Comparison of ENCODE assay signal across 9 mouse cellular contexts in the genomic region with DNA sequence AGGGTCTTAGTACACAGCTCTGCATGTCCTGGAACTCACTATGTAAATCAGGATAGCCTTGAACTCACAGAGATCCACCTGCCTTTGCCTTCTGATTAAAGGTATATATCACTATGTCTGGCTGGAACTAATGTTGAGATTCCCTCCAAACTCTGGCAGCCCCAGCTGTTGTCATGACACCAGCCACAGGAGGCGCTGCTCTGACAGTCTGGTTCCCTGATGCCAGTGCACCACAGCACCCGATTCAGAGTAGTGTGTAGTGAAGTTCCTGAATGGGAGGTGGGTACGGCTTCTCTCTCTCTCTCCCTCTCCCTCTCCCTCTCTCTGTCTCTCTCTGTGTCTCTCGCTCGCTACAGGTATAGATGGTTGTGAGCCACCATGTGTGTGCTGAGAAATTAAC. TPM values are rescaled to one million over a fixed set of nuclear protein-coding genes. Genes with fewer than 3 reads are reported as not detected.
DNase-seq lines count a peak whose midpoint lies in the region; ATAC-seq and TF ChIP-seq lines count a peak whose summit lies in the region.
"Had no signal": no experiment of that assay in that cellular context is flagged by ENCODE, and none has a peak within 500 bp of the region (broad histone marks: within the 10 kb centered on the region; RNA-seq: fewer than 3 reads in every experiment).

No protein-coding gene starts in this region.

- H3K36me3 ChIP-seq in intestine, embryonic 14.5 days (ENCODE audit: control insufficient read depth, insufficient read depth, low read length) = peaks cover 19% of the 10 kb centered on the region
- peaks cover 12% of the 10 kb centered on the region; the same call in 1 of the 2 replicates for H3K36me3 ChIP-seq in intestine, embryonic 15.5 days
- peaks cover 11% of the 10 kb centered on the region for H3K36me3 ChIP-seq in ES-Bruce4 (ENCODE audit: control insufficient read depth, insufficient read depth, low read length, poor library complexity, severe bottlenecking)
- H3K36me3 ChIP-seq in embryonic facial prominence, embryonic 11.5 days (replicated peaks; ENCODE audit: control insufficient read depth, insufficient read depth, low read depth, low read length) = peaks cover 3% of the 10 kb centered on the region
- H3K36me3 ChIP-seq in limb, embryonic 11.5 days (ENCODE audit: control insufficient read depth, insufficient read depth, low read length) = peaks cover 8% of the 10 kb centered on the region
- no peaks in the 10 kb centered on the region for H3K36me3 ChIP-seq in midbrain, embryonic 16.5 days (ENCODE audit: control insufficient read depth, insufficient read depth, low read length)

- no peak for ATAC-seq in intestine, embryonic 14.5 days (replicated peaks; ENCODE audit: low FRiP score, low TSS enrichment, low read depth)
- no peak for ATAC-seq in intestine, embryonic 15.5 days
- no peak for ATAC-seq in embryonic facial prominence, embryonic 11.5 days (replicated peaks; ENCODE audit: insufficient number of reproducible peaks, low FRiP score, low TSS enrichment, low read depth)
- ATAC-seq in hematopoietic stem cell, adult 5-6 weeks (replicated peaks in 1 of 2; ENCODE audit: insufficient read depth in 1 of 2, low FRiP score in 2 of 2, low TSS enrichment in 1 of 2, low read depth in 1 of 2, poor library complexity in 2 of 2, severe bottlenecking in 2 of 2) = peak; percentile 68 to 84
- no peak for ATAC-seq in limb, embryonic 11.5 days (ENCODE audit: insufficient number of reproducible peaks, low FRiP score, low TSS enrichment, low read depth)
- 0 out of 2 replicates have a peak, but pooled peaks have one; percentile 22 for ATAC-seq in midbrain, embryonic 16.5 days

- peak; percentile 70 for DNase-seq in intestine, embryonic 14.5 days (ENCODE audit: low spot score)
- DNase-seq in embryonic facial prominence, embryonic 11.5 days (ENCODE audit: low spot score) = peak; percentile 70
- peak; percentile 71 for DNase-seq in limb, embryonic 11.5 days (ENCODE audit: low spot score)
- DNase-seq in thymus, postnatal 36 days = peak; percentile 61 to 69

- H3K27ac ChIP-seq in intestine, embryonic 14.5 days (ENCODE audit: low read depth) = no peak overlapping the region
- H3K27ac ChIP-seq in intestine, embryonic 15.5 days = no peak overlapping the region
- no peak overlapping the region for H3K27ac ChIP-seq in ES-Bruce4 (ENCODE audit: insufficient read depth, low read length)
- H3K27ac ChIP-seq in embryonic facial prominence, embryonic 11.5 days (replicated peaks; ENCODE audit: low read depth, low read length) = no peak overlapping the region
- H3K27ac ChIP-seq in limb, embryonic 11.5 days (replicated peaks; ENCODE audit: low read depth, low read length) = no peak overlapping the region
- H3K27ac ChIP-seq in midbrain, embryonic 16.5 days (ENCODE audit: low read length) = no peak overlapping the region
- H3K27ac ChIP-seq: limb, embryonic 15.5 days had no signal

- no peaks in the 10 kb centered on the region; the same call in 1 of the 2 replicates for H3K4me1 ChIP-seq in intestine, embryonic 14.5 days (replicated peaks; ENCODE audit: control insufficient read depth, insufficient read depth, low read length)
- no peaks in the 10 kb centered on the region; the same call in 1 of the 2 replicates for H3K4me1 ChIP-seq in intestine, embryonic 15.5 days (replicated peaks)
- no peaks in the 10 kb centered on the region for H3K4me1 ChIP-seq in ES-Bruce4 (ENCODE audit: control insufficient read depth, insufficient read depth, low read length)
- no peaks in the 10 kb centered on the region for H3K4me1 ChIP-seq in embryonic facial prominence, embryonic 11.5 days (ENCODE audit: control insufficient read depth, insufficient read depth, low read length)
- 0 out of 2 replicates have a peak, but pooled peaks cover 3% of the 10 kb centered on the region for H3K4me1 ChIP-seq in limb, embryonic 11.5 days (ENCODE audit: control insufficient read depth, insufficient read depth, low read length)
- peaks cover 2% of the 10 kb centered on the region for H3K4me1 ChIP-seq in midbrain, embryonic 16.5 days (ENCODE audit: control insufficient read depth, insufficient read depth, low read length)

- no peak overlapping the region for H3K4me3 ChIP-seq in intestine, embryonic 14.5 days (ENCODE audit: low read depth, low read length)
- H3K4me3 ChIP-seq in intestine, embryonic 15.5 days (replicated peaks) = no peak overlapping the region
- no peak overlapping the region for H3K4me3 ChIP-seq in ES-Bruce4 (ENCODE audit: low read depth, low read length)
- no peak overlapping the region for H3K4me3 ChIP-seq in embryonic facial prominence, embryonic 11.5 days (ENCODE audit: low read depth, low read length)
- H3K4me3 ChIP-seq in limb, embryonic 11.5 days (ENCODE audit: low read depth, low read length) = no peak overlapping the region
- no peak overlapping the region for H3K4me3 ChIP-seq in midbrain, embryonic 16.5 days (ENCODE audit: low read depth, low read length)
- H3K4me3 ChIP-seq: limb, embryonic 15.5 days had no signal

- TF ChIP-seq CTCF in ES-Bruce4 (IDR thresholded peaks at IDR 0.05; ENCODE audit: low read depth, low read length) = peak; percentile 84

- no peaks in the 10 kb centered on the region for H3K9me3 ChIP-seq in intestine, embryonic 14.5 days (ENCODE audit: control insufficient read depth, low read length)
- no peaks in the 10 kb centered on the region for H3K9me3 ChIP-seq in intestine, embryonic 15.5 days
- no peaks in the 10 kb centered on the region for H3K9me3 ChIP-seq in ES-Bruce4 (replicated peaks; ENCODE audit: control insufficient read depth, insufficient read depth, low read length, poor library complexity, severe bottlenecking)
- no peaks in the 10 kb centered on the region for H3K9me3 ChIP-seq in embryonic facial prominence, embryonic 11.5 days (replicated peaks; ENCODE audit: control insufficient read depth, low read length)
- H3K9me3 ChIP-seq in limb, embryonic 11.5 days (ENCODE audit: control insufficient read depth, low read length) = no peaks in the 10 kb centered on the region
- no peaks in the 10 kb centered on the region for H3K9me3 ChIP-seq in midbrain, embryonic 16.5 days (replicated peaks; ENCODE audit: control insufficient read depth, low read length, poor library complexity, severe bottlenecking)
- H3K9me3 ChIP-seq: limb, embryonic 15.5 days had no signal

- no peak overlapping the region for H3K4me2 ChIP-seq in intestine, embryonic 14.5 days (ENCODE audit: low read length)
- no peak overlapping the region for H3K4me2 ChIP-seq in intestine, embryonic 15.5 days (replicated peaks)
- no peak overlapping the region for H3K4me2 ChIP-seq in embryonic facial prominence, embryonic 11.5 days (ENCODE audit: low read depth, low read length)
- H3K4me2 ChIP-seq in limb, embryonic 11.5 days (ENCODE audit: low read depth, severe bottlenecking) = no peak overlapping the region
- H3K4me2 ChIP-seq in midbrain, embryonic 16.5 days (ENCODE audit: low read length) = no peak overlapping the region
- H3K4me2 ChIP-seq: limb, embryonic 15.5 days had no signal

- no peak overlapping the region for H3K9ac ChIP-seq in intestine, embryonic 14.5 days (ENCODE audit: low read length)
- no peak overlapping the region for H3K9ac ChIP-seq in intestine, embryonic 15.5 days
- no peak overlapping the region for H3K9ac ChIP-seq in ES-Bruce4 (ENCODE audit: low read depth, poor library complexity, severe bottlenecking)
- H3K9ac ChIP-seq in embryonic facial prominence, embryonic 11.5 days (replicated peaks; ENCODE audit: low read length) = no peak overlapping the region
- H3K9ac ChIP-seq in limb, embryonic 11.5 days (ENCODE audit: low read length) = no peak overlapping the region
- no peak overlapping the region for H3K9ac ChIP-seq in midbrain, embryonic 16.5 days (ENCODE audit: low read depth, low read length)
- H3K9ac ChIP-seq: limb, embryonic 15.5 days had no signal

- no peaks in the 10 kb centered on the region for H3K27me3 ChIP-seq in intestine, embryonic 14.5 days (replicated peaks; ENCODE audit: control insufficient read depth, insufficient read depth, low read length)
- 0 out of 2 replicates have a peak, but pooled peaks cover 3% of the 10 kb centered on the region for H3K27me3 ChIP-seq in intestine, embryonic 15.5 days (replicated peaks)
- no peaks in the 10 kb centered on the region for H3K27me3 ChIP-seq in ES-Bruce4 (ENCODE audit: control insufficient read depth, insufficient read depth, low read length, poor library complexity, severe bottlenecking)
- H3K27me3 ChIP-seq in embryonic facial prominence, embryonic 11.5 days (ENCODE audit: control insufficient read depth, insufficient read depth, low read length) = no peaks in the 10 kb centered on the region
- H3K27me3 ChIP-seq in limb, embryonic 11.5 days (ENCODE audit: control insufficient read depth, insufficient read depth, low read length) = no peaks in the 10 kb centered on the region; the same call in 1 of the 2 replicates
- no peaks in the 10 kb centered on the region for H3K27me3 ChIP-seq in midbrain, embryonic 16.5 days (ENCODE audit: control insufficient read depth, insufficient read depth, low read depth, low read length)

- no peak for TF ChIP-seq EP300 in ES-Bruce4 (IDR thresholded peaks at IDR 0.05; ENCODE audit: insufficient read depth, low read depth, low read length)

- no peak for TF ChIP-seq POLR2A in ES-Bruce4 (IDR thresholded peaks at IDR 0.05; ENCODE audit: insufficient read depth, low read length)

- 20% methylated on average over 5 of the region's 5 CpGs for WGBS in intestine, embryonic 14.5 days
- WGBS in intestine, embryonic 15.5 days = 19% methylated on average over 5 of the region's 5 CpGs
- 21% methylated on average over 5 of the region's 5 CpGs for WGBS in embryonic facial prominence, embryonic 11.5 days
- 12% methylated on average over 5 of the region's 5 CpGs for WGBS in limb, embryonic 11.5 days
- 11% methylated on average over 5 of the region's 5 CpGs for WGBS in midbrain, embryonic 16.5 days

RNA-seq across cellular contexts. Expression of a gene that starts 23.7 kb away (rescaled TPM):
- polyA plus RNA-seq in intestine, embryonic 14.5 days (2014; fragmentation: Nextera tagmentation; extraction: Ambion mirVana) = not detected in 2 replicates
- polyA plus RNA-seq in intestine, embryonic 15.5 days (2015; fragmentation: Nextera tagmentation; extraction: Ambion mirVana) = not detected in 2 replicates
- polyA plus RNA-seq in ES-Bruce4 (2011; ENCODE audit: insufficient read depth, insufficient read length, low read depth, missing spikeins) = not detected in 2 replicates
- polyA plus RNA-seq in embryonic facial prominence, embryonic 11.5 days (2014; fragmentation: Nextera tagmentation; extraction: Ambion mirVana) = not detected in 2 replicates
- total RNA-seq in hematopoietic stem cell, adult 5-6 weeks (2017) = not detected in 2 replicates
- not detected in 2 replicates for polyA plus RNA-seq in limb, embryonic 11.5 days (2014; fragmentation: Nextera tagmentation; extraction: Ambion mirVana)
- polyA plus RNA-seq in midbrain, embryonic 16.5 days (2015; fragmentation: Nextera tagmentation; extraction: Ambion mirVana) = not detected in 2 replicates
- polyA plus RNA-seq: limb, embryonic 15.5 days had no signal

RNA-seq across cellular contexts. Expression of a gene that starts 25.7 kb away (rescaled TPM):
- polyA plus RNA-seq in intestine, embryonic 14.5 days (2014; fragmentation: Nextera tagmentation; extraction: Ambion mirVana) = 0.20 and 0.23 TPM in 2 replicates
- polyA plus RNA-seq in intestine, embryonic 15.5 days (2015; fragmentation: Nextera tagmentation; extraction: Ambion mirVana) = 0.26 and 0.34 TPM in 2 replicates
- 8.5 and 9.2 TPM in 2 replicates for polyA plus RNA-seq in ES-Bruce4 (2011; ENCODE audit: insufficient read depth, insufficient read length, low read depth, missing spikeins)
- 0.46 and 0.59 TPM in 2 replicates for polyA plus RNA-seq in embryonic facial prominence, embryonic 11.5 days (2014; fragmentation: Nextera tagmentation; extraction: Ambion mirVana)
- not detected in 2 replicates for total RNA-seq in hematopoietic stem cell, adult 5-6 weeks (2017)
- polyA plus RNA-seq in limb, embryonic 11.5 days (2014; fragmentation: Nextera tagmentation; extraction: Ambion mirVana) = 0.20 TPM in 1 of 2 replicates, not detected in the other
- polyA plus RNA-seq in midbrain, embryonic 16.5 days (2015; fragmentation: Nextera tagmentation; extraction: Ambion mirVana) = 15.6 and 18.0 TPM in 2 replicates

RNA-seq across cellular contexts. Expression of a gene that starts 27.8 kb away (rescaled TPM):
- polyA plus RNA-seq in intestine, embryonic 14.5 days (2014; fragmentation: Nextera tagmentation; extraction: Ambion mirVana) = 31.2 and 32.4 TPM in 2 replicates
- 24.2 and 25.2 TPM in 2 replicates for polyA plus RNA-seq in intestine, embryonic 15.5 days (2015; fragmentation: Nextera tagmentation; extraction: Ambion mirVana)
- polyA plus RNA-seq in ES-Bruce4 (2011; ENCODE audit: insufficient read depth, insufficient read length, low read depth, missing spikeins) = 147 and 148 TPM in 2 replicates
- polyA plus RNA-seq in embryonic facial prominence, embryonic 11.5 days (2014; fragmentation: Nextera tagmentation; extraction: Ambion mirVana) = 21.3 and 23.5 TPM in 2 replicates
- 22.2 and 33.5 TPM in 2 replicates for total RNA-seq in hematopoietic stem cell, adult 5-6 weeks (2017)
- 33.7 and 36.1 TPM in 2 replicates for polyA plus RNA-seq in limb, embryonic 11.5 days (2014; fragmentation: Nextera tagmentation; extraction: Ambion mirVana)
- polyA plus RNA-seq in midbrain, embryonic 16.5 days (2015; fragmentation: Nextera tagmentation; extraction: Ambion mirVana) = 14.5 and 14.8 TPM in 2 replicates

RNA-seq across cellular contexts. Expression of a gene that starts 33.6 kb away (rescaled TPM):
- polyA plus RNA-seq in intestine, embryonic 14.5 days (2014; fragmentation: Nextera tagmentation; extraction: Ambion mirVana) = 12.2 and 12.3 TPM in 2 replicates
- 12.8 and 15.1 TPM in 2 replicates for polyA plus RNA-seq in intestine, embryonic 15.5 days (2015; fragmentation: Nextera tagmentation; extraction: Ambion mirVana)
- polyA plus RNA-seq in ES-Bruce4 (2011; ENCODE audit: insufficient read depth, insufficient read length, low read depth, missing spikeins) = 9.8 and 12.8 TPM in 2 replicates
- 6.6 and 6.7 TPM in 2 replicates for polyA plus RNA-seq in embryonic facial prominence, embryonic 11.5 days (2014; fragmentation: Nextera tagmentation; extraction: Ambion mirVana)
- 5.1 and 6.7 TPM in 2 replicates for total RNA-seq in hematopoietic stem cell, adult 5-6 weeks (2017)
- 8.0 and 8.6 TPM in 2 replicates for polyA plus RNA-seq in limb, embryonic 11.5 days (2014; fragmentation: Nextera tagmentation; extraction: Ambion mirVana)
- polyA plus RNA-seq in midbrain, embryonic 16.5 days (2015; fragmentation: Nextera tagmentation; extraction: Ambion mirVana) = 29.4 and 30.3 TPM in 2 replicates

RNA-seq across cellular contexts. Expression of a gene that starts 34.2 kb away (rescaled TPM):
- not detected in 2 replicates for polyA plus RNA-seq in intestine, embryonic 14.5 days (2014; fragmentation: Nextera tagmentation; extraction: Ambion mirVana)
- polyA plus RNA-seq in intestine, embryonic 15.5 days (2015; fragmentation: Nextera tagmentation; extraction: Ambion mirVana) = not detected in 2 replicates
- polyA plus RNA-seq in ES-Bruce4 (2011; ENCODE audit: insufficient read depth, insufficient read length, low read depth, missing spikeins) = 5.1 TPM in 2 replicates
- not detected in 2 replicates for polyA plus RNA-seq in embryonic facial prominence, embryonic 11.5 days (2014; fragmentation: Nextera tagmentation; extraction: Ambion mirVana)
- not detected in 2 replicates for total RNA-seq in hematopoietic stem cell, adult 5-6 weeks (2017)
- 0.30 and 0.65 TPM in 2 replicates for polyA plus RNA-seq in limb, embryonic 11.5 days (2014; fragmentation: Nextera tagmentation; extraction: Ambion mirVana)
- not detected in 2 replicates for polyA plus RNA-seq in midbrain, embryonic 16.5 days (2015; fragmentation: Nextera tagmentation; extraction: Ambion mirVana)

Comparison
In these comparisons a context has a peak if more than half of its experiments do, and no peak if none do; other contexts are left out.
1. ATAC-seq: peak in hematopoietic stem cell, adult 5-6 weeks (2 of 2) and midbrain, embryonic 16.5 days (single experiment); none in intestine, embryonic 14.5 days (single experiment), intestine, embryonic 15.5 days (single experiment), embryonic facial prominence, embryonic 11.5 days (single experiment) and limb, embryonic 11.5 days (single experiment).
2. Peak in every context shown above with its lines, with median percentiles within 50 percentile points of each other: DNase-seq.